Mouse (Mus musculus) liver, adult 2 months (tissue): ENCODE results near the gene Elf2.

Source experiments
- CTCF ChIP-seq: fragments of 200-500 bp; IDR thresholded peaks from 2 replicates; pipeline ENCODE4 v1.5.1; 2011; ENCODE audit warnings: low read depth, low read length, control low read depth
- POLR2A ChIP-seq: fragments of 200-500 bp; IDR thresholded peaks from 2 replicates; pipeline ENCODE4 v1.6.1; 2011; ENCODE audit warnings: low read length, control low read depth; ENCODE audit not compliant: insufficient read depth; ENCODE audit errors: extremely low read depth

DNA sequence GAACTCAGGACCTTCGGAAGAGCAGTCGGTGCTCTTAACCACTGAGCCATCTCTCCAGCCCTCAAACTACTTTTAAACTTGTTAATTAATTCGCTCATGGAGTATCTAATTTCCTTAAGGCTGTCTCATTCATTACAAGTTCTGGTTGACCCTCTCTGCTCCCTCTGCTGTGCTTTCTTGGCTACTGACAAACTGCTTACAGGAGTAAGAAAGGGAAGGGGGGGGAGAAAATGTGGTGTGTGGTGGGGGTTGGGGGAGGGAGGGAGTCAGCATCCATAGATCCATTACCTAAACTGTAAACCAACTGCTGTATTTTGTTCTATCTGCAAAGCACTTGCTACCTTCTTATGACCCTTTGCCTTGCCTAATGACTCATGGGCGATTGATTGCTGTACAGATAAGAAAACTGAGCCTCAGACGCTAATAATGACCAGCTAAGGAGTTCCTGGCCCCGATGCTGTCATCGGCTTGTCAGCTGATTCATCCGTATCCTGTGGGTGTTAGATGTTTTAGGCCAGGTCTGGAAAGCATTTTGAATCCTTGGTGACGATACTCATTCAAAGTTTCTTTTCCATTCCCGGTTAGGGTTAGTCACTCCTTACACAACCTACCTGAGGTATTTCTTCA lies 117.5 kb downstream of the Elf2 start:
- TF ChIP-seq CTCF (no peak), POLR2A (no peak)
